Mouse (Mus musculus): Measurements from ENCODE around the gene Togaram2.

DNA sequence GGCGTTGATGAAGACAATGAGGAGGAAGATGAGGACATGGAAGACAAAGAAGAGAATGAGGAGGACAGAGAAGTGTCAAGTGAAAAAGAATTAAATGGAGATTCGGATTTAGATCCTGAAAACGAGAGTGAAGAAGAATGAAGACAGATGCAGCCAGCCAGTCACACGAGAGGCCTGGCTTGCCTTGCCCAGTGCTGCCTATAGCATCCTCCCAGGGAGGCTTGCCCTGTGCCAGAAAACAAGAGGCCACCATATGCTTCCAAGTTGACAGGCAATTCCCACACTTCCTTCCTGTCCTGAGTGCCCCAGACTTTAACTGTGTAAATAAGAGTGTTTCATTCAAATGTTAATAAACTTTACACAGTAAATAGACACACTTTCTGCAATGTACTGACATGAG is 15.5 kb upstream of the Togaram2 start:
- TF ChIP-seq CTCF (IDR thresholded peaks at IDR 0.05; ENCODE audit: low read depth, low read length) (no peak), POLR2A (IDR thresholded peaks at IDR 0.05; ENCODE audit: extremely low read depth, insufficient read depth, low read length) (no peak)
